Mouse (Mus musculus) hindbrain, embryonic 16.5 days (tissue): ENCODE data around the gene Mettl3. TPM values are rescaled to one million over a fixed set of nuclear protein-coding genes. Genes with fewer than 3 reads are reported as not detected.

Experiments used
- ATAC-seq: fragments of 200-750 bp; cut with Nextera tagmentation; 2 replicates; pipeline ENCODE4 v1.8.0; 2017; ENCODE audit warnings: moderate TSS enrichment, moderate library complexity
- H3K27ac ChIP-seq: fragments of 300-500 bp; sonication (generic); 2 replicates; pipeline ENCODE4 v1.5.1; 2014; ENCODE audit warnings: low read depth, mild to moderate bottlenecking, control low read depth, low read length, moderate library complexity
- H3K27me3 ChIP-seq: fragments of 300-500 bp; sonication (generic); replicated peaks from 2 replicates; pipeline ENCODE4 v1.6.1; 2014; ENCODE audit warnings: low read length; ENCODE audit not compliant: control insufficient read depth, insufficient read depth
- H3K36me3 ChIP-seq: fragments of 300-500 bp; sonication (generic); 2 replicates; pipeline ENCODE4 v1.6.1; 2014; ENCODE audit warnings: mild to moderate bottlenecking, low read length, moderate library complexity, mixed read lengths; ENCODE audit not compliant: control insufficient read depth, insufficient read depth
- H3K4me1 ChIP-seq: fragments of 300-500 bp; sonication (generic); 2 replicates; pipeline ENCODE4 v1.6.1; 2014; ENCODE audit warnings: low read depth, low read length; ENCODE audit not compliant: control insufficient read depth, insufficient read depth
- H3K4me2 ChIP-seq: fragments of 300-500 bp; sonication (generic); 2 replicates; pipeline ENCODE4 v1.6.1; 2014; ENCODE audit warnings: mild to moderate bottlenecking, low read length, control low read depth, moderate library complexity
- H3K4me3 ChIP-seq: fragments of 300-500 bp; sonication (generic); 2 replicates; pipeline ENCODE4 v1.5.1; 2014; ENCODE audit warnings: mild to moderate bottlenecking, low read length, control low read depth, moderate library complexity
- H3K9ac ChIP-seq: fragments of 300-500 bp; sonication (generic); 2 replicates; pipeline ENCODE4 v1.6.1; 2014; ENCODE audit warnings: low read depth, mild to moderate bottlenecking, control low read depth, low read length, moderate library complexity
- H3K9me3 ChIP-seq: fragments of 300-500 bp; sonication (generic); 2 replicates; pipeline ENCODE4 v1.6.1; 2014; ENCODE audit warnings: mild to moderate bottlenecking, low read length, moderate library complexity; ENCODE audit not compliant: control insufficient read depth
- WGBS: fragments of 180-500 bp; shearing (Covaris S2); extraction: QIAGEN DNeasy Blood & Tissue Kit; methylation state at CpG from one replicate; pipeline ENCODE4 v1.1.7; 2014; 5-methylcytosine and 5-hydroxymethylcytosine counted together
- polyA plus RNA-seq: library from polyadenylated mRNA; unstranded; fragments of >200 nt; fragmentation: Nextera tagmentation; extraction: Ambion mirVana; gene quantifications from 2 replicates; pipeline ENCODE4 v1.2.1, GENCODE M21; 2015

Mettl3 gene
- 41.6 and 45.4 TPM in 2 replicates for polyA plus RNA-seq

DNA sequence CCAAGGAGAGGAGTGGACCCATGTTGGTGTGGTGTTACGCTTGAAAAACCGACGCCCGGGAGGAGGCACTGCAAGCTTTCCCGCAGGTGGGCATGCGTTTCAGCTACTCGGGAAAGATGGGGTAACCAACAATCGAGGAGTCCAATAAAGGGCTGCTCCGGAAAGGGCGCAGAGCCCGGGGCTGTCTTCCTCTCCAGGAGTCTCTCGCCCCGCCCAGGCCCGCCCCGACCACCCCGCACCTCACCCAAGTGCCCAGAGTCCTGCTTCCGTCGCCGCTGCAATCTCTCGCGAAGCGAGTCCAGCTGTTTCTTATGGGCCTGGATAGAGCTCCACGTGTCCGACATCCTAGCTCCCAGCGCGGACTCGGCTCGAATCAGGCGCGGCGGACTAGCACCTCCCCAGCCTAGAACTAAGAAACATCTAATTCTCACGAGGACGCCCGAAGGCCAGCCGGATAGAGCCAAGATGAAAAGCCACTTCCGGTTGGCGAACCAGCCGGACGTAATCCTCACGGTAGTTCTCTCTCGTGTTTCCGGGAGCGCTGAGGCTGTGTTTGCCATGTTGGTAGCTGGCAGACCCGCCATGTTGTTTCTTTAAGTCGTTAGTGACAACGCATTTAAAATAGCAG lies at the start of gene Mettl3:
Gene Mettl3 (minus strand): TSS at position 485 of the 628 bp plus-strand sequence.
- no peaks in the 10 kb centered on the region for H3K9me3 ChIP-seq
- H3K4me2 ChIP-seq: peak within 1 kb of the TSS; percentile 77
- under 1% methylated on average over 46 of the region's 46 CpGs for WGBS
- peaks cover 3% of the 10 kb centered on the region for H3K4me1 ChIP-seq
- H3K27ac ChIP-seq: peak within 1 kb of the TSS; percentile 86
- peak; percentile 96 for ATAC-seq
- peaks cover 5% of the 10 kb centered on the region for H3K36me3 ChIP-seq
- H3K9ac ChIP-seq: peak within 1 kb of the TSS; percentile 81
- H3K4me3 ChIP-seq: peak within 1 kb of the TSS; percentile 77
- H3K27me3 ChIP-seq: no peaks in the 10 kb centered on the region

DNA sequence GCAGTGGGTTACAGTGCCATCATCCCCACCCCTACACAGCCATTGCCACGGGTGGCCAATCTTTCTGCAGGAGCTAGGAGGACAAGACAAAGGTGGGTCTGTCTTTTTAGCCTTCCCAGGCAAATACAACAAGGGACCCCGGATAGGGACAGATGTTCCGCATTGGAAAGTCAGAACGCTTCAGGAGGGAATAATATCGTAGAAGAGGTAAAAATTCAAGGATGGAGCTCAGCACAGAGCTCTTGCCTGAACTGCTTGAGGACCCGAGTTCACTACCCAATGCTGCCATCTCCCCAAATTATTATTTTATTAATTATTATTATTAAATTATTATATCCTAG lies 34.6 kb upstream of the Mettl3 start:
- peak overlapping the region; percentile 61 for H3K4me2 ChIP-seq
- peak overlapping the region; percentile 37 for H3K4me3 ChIP-seq
- WGBS: 73% methylated on average over 6 of the region's 6 CpGs
- H3K9ac ChIP-seq: peak overlapping the region; percentile 63
- peak overlapping the region; percentile 52 for H3K27ac ChIP-seq
- no peaks in the 10 kb centered on the region for H3K27me3 ChIP-seq
- no peak for ATAC-seq
- no peaks in the 10 kb centered on the region; the same call in 1 of the 2 replicates for H3K9me3 ChIP-seq
- H3K4me1 ChIP-seq: no peaks in the 10 kb centered on the region; the same call in 1 of the 2 replicates
- no peaks in the 10 kb centered on the region for H3K36me3 ChIP-seq

DNA sequence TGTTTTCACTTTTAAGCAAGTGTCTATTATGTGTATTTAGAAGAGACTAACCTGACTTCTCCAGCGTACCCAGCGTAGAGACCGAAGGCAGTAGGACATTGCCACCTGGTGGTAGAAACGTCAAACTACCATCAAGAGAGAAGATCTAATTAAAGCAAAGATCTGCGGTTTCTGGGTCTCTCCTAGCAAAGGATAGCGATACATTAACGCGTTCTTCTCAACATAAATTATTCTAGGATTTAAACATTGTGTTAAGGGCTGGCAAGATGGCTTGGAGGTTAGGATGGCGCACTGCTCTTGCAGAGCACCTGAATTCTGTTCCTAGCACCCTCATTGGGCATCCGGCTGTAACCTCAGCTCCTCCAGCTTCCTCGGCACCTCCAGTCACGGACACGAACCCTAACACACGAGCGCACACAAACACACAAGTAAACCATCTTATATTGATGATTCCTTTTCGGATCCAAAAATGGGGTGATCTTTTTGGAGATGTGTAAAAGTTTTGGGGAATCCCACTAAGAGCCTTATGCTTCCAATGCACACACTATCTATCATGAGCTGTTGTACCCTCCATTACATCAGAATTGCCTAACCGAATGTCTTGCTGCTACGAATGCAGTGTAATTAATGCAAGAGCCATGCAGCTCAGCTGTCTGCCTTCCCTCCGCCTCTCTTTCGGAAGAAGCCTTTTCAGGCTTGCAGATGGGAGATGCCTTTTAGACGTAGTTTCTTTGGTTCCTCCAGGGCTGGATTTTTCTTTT lies 34.0 kb upstream of the Mettl3 start:
- no peaks in the 10 kb centered on the region; the same call in 1 of the 2 replicates for H3K4me1 ChIP-seq
- peak; percentile 85 for ATAC-seq
- H3K9ac ChIP-seq: peak overlapping the region; percentile 63
- H3K9me3 ChIP-seq: no peaks in the 10 kb centered on the region
- H3K27ac ChIP-seq: peak overlapping the region; percentile 55
- H3K4me2 ChIP-seq: peak overlapping the region; percentile 61
- 29% methylated on average over 21 of the region's 21 CpGs for WGBS
- peak overlapping the region; percentile 37 for H3K4me3 ChIP-seq
- no peaks in the 10 kb centered on the region for H3K27me3 ChIP-seq
- no peaks in the 10 kb centered on the region for H3K36me3 ChIP-seq

DNA sequence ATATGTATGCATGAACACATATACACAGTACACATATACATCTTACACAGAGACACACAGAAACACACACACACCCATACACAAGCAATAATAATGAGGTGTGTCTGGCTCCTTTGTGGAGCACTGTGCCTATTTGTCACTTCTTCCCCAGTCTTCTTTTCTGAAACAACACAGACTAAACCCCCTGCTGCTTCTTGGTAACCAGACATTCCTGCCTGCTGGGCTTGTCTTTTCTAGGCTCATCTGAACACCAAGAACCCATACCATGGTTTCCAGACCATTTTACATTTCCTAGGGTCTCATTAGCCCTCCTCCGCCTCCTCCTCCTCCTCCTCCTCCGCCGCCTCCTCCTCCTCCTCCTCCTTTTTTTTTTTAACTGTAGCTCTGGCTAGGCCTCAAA lies 27.2 kb upstream of the Mettl3 start:
- Histone ChIP-seq H3K9me3 (no peaks in the 10 kb centered on the region), H3K4me3 (no peak overlapping the region), H3K27me3 (no peaks in the 10 kb centered on the region), H3K4me1 (peaks cover 6% of the 10 kb centered on the region), H3K9ac (no peak overlapping the region), H3K27ac (no peak overlapping the region), H3K36me3 (no peaks in the 10 kb centered on the region), H3K4me2 (no peak overlapping the region)
- no peak for ATAC-seq
- 5% methylated on average over 3 of the region's 3 CpGs for WGBS

DNA sequence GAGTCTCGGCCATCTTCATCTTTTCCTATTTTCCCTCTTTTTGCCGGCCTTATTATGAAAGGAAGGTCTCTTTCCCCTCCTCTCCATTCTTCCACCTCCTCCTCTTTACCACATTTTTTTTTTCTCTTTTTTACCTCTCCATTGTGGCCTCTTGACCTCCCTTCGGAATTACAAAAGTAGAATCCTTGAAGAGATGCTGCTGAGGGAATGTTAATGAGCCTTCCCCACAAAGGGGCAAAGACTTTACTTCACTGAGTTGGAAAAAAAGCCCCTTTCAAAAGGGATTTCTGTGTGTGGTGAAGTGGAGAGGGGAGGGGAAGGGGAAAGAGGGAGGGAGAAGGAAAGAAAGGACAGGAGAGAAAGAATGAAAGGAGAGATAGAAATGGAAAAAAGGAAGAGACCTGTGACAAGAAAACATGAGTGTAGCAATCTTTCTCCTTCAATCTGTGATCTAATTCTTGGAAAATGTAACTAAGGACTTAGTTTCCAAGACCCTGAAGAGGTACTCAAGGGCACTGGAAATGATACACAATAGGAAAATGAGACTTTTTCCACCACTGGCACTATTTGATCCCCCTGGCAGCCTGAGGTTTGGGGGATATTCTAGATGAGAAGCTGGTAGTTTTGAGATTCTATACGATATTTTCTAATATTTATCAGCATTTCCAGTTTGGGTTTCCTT lies 26.3 kb upstream of the Mettl3 start:
- peaks cover 10% of the 10 kb centered on the region for H3K4me1 ChIP-seq
- no peaks in the 10 kb centered on the region for H3K27me3 ChIP-seq
- H3K9me3 ChIP-seq: no peaks in the 10 kb centered on the region
- WGBS: 5% methylated on average over 4 of the region's 4 CpGs
- peak overlapping the region; percentile 48; the same call in 1 of the 2 replicates for H3K27ac ChIP-seq
- no peak overlapping the region for H3K9ac ChIP-seq
- no peaks in the 10 kb centered on the region for H3K36me3 ChIP-seq
- no peak for ATAC-seq
- H3K4me2 ChIP-seq: 0 out of 2 replicates have a peak overlapping the region, but pooled peaks have one; percentile 0
- no peak overlapping the region for H3K4me3 ChIP-seq

DNA sequence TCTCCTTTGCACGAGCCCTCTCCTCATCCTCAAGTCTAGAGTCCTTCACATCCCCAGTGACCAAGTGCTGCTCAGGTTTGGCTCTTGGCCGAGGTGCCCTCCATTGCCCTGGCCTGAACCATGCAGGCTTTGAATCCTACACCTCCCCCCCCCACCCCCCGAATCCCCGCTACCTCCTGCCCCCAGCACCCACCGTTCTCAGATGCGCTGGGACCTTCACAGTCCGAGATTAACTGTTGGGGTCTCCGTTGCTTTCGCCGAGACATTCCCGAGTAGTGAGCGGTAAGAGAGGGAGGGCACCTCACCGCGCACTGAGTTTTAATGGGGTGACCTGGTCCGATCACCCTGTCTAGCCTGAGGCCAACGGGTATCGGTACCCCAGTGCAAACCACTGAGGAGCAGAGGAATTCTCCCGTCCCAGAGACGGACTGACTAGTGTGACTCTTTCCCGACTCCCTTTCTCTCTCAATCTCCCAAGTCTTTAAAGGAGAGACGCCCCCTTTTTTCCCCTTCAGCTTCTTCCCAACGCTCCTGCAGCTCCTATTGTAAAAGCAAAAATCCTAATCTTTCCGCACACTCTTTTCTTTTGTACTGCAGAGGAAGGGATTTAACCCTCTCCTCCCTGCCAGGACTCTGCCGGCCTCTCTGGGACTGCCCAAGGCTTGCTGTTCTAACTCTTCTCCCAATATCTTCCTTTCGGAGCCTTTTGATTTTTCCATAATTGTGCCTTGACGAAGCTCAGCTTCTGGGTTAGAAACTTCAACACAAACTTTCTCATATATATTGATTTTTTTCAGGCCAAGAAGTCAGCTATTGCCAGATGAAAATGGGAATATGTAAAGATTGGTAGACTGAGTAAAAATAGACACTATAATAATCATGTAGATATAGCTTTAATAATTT lies 23.2 kb upstream of the Mettl3 start, which contains the start of gene Sall2:
Gene Sall2 (minus strand): TSS at position 853 of the 903 bp plus-strand sequence.
- H3K4me3 ChIP-seq: peak within 1 kb of the TSS; percentile 50
- H3K36me3 ChIP-seq: no peaks in the 10 kb centered on the region
- H3K27ac ChIP-seq: peak within 1 kb of the TSS; percentile 80
- WGBS: 1% methylated on average over 26 of the region's 26 CpGs
- no peaks in the 10 kb centered on the region for H3K9me3 ChIP-seq
- H3K27me3 ChIP-seq: no peaks in the 10 kb centered on the region
- peak within 1 kb of the TSS; percentile 69 for H3K4me2 ChIP-seq
- ATAC-seq: peak; percentile 83
- peak within 1 kb of the TSS; percentile 63 for H3K9ac ChIP-seq
- H3K4me1 ChIP-seq: peaks cover 13% of the 10 kb centered on the region

DNA sequence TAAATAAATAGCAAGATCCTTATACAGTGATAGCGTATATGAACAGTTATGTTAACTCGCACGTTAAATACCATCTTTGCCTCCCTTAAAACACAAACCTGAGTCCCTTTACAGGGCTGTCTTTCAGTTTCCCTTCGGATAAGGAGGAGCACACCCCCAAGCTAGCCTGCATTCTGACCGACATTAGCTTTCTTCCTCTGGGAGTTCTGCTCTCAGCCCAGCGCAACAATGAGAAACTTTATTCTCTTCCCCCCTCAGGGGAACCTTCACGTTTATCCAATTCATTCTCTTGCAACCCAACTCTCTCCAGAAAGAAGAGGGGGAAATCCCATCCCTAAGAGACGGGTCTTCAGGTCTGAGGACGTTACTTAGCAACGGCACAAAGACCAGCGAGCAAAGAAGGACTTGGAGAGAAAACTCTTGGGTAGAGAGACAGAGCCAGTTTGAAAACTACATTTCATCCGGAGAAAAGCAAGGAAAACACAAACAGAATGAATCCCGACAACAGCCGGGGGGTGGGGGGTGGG lies 22.5 kb upstream of the Mettl3 start:
- Histone ChIP-seq H3K9ac (peak overlapping the region; percentile 63), H3K9me3 (no peaks in the 10 kb centered on the region), H3K27ac (peak overlapping the region; percentile 80), H3K4me2 (peak overlapping the region; percentile 69), H3K27me3 (no peaks in the 10 kb centered on the region), H3K36me3 (no peaks in the 10 kb centered on the region), H3K4me3 (peak overlapping the region; percentile 50), H3K4me1 (peaks cover 13% of the 10 kb centered on the region)
- peak; percentile 87 for ATAC-seq
- WGBS: under 1% methylated on average over 14 of the region's 14 CpGs

DNA sequence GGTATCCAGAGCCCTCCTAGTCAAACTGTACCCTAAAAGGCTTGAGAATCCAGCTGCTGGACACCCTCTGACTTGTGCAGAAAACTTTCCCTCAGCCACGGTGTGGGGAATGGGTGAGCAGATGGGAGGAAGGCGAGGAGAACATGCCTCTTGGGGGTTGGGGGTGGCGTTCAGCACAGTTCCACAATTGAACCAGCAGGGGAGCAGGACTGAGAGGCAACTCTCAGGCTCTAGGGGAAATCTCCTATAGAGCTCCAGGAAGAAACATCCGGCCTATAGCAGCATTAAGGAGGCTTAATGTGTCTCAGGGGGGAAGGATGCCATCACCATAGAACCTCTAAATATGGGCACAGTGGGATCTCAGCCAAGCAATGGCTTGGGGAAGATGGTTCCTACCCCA lies 21.0 kb upstream of the Mettl3 start:
- Histone ChIP-seq H3K36me3 (no peaks in the 10 kb centered on the region), H3K4me3 (no peak overlapping the region), H3K27me3 (no peaks in the 10 kb centered on the region), H3K4me1 (peaks cover 13% of the 10 kb centered on the region), H3K4me2 (peak overlapping the region; percentile 69), H3K9ac (no peak overlapping the region), H3K9me3 (no peaks in the 10 kb centered on the region), H3K27ac (no peak overlapping the region)
- WGBS: 1% methylated on average over 4 of the region's 4 CpGs
- no peak for ATAC-seq
